Mouse (Mus musculus) heart, postnatal 25 days (tissue): ENCODE data around the gene Gcn1l1. TPM values are rescaled to one million over a fixed set of nuclear protein-coding genes. Genes with fewer than 3 reads are reported as not detected.

Experiments
- microRNA-seq: library from miRNA; unstranded; fragments of <30 nt; microRNA quantifications from one replicate; pipeline ENCODE4 v1.2.0, GENCODE M21; 2022
- total RNA-seq, 2 experiments: library from RNA; stranded (reverse); gene quantifications; 2 replicates each; pipeline ENCODE4 v1.2.3; 2021

Gene Gcn1l1
- total RNA-seq, 2 experiments from 2014 or later = 38.4 to 42.8 TPM

Small RNAs within 50 kb of the gene (microRNA-seq; reads per million reads assigned to microRNA genes)
- gene Mir7029 = not detected
- not detected for gene Mir7030

Other genes with a start within 250 kb of the Gcn1l1 start
- 10 to 100 TPM; 18.5 to 20.6 TPM for gene Srsf9, start 238.1 kb upstream of the Gcn1l1 start, total RNA-seq
- gene Gatc, start 224.1 kb upstream of the Gcn1l1 start, total RNA-seq = 10 to 100 TPM; 16.9 to 17.6 TPM
- gene Triap1, start 224.0 kb upstream of the Gcn1l1 start, total RNA-seq = 10 to 100 TPM; 23.8 to 26.2 TPM
- 100 to 1,000 TPM; 282 to 287 TPM for gene Cox6a1, start 216.3 kb upstream of the Gcn1l1 start, total RNA-seq
- 1 to 10 TPM in 1 of 2 experiments, under 1 TPM in 1; 0.98 to 1.3 TPM for gene Msi1, start 135.7 kb upstream of the Gcn1l1 start, total RNA-seq
- not detected for gene Pla2g1b, start 99.0 kb upstream of the Gcn1l1 start, total RNA-seq
- 10 to 100 TPM; 16.8 to 18.5 TPM for gene Sirt4, start 80.5 kb upstream of the Gcn1l1 start, total RNA-seq
- 10 to 100 TPM; 34.4 to 39.5 TPM for gene Pxn, start 58.6 kb upstream of the Gcn1l1 start, total RNA-seq
- gene Rplp0, start 5.8 kb upstream of the Gcn1l1 start, total RNA-seq = 100 to 1,000 TPM; 651 to 667 TPM
- gene Rab35, start 66.7 kb downstream of the Gcn1l1 start, total RNA-seq = 10 to 100 TPM; 43.2 to 44.8 TPM
- 1 to 10 TPM; 8.5 to 9.0 TPM for gene Bicdl1, start 166.4 kb downstream of the Gcn1l1 start, total RNA-seq